Mouse (Mus musculus) telencephalon, adult 2 months (tissue): Measurements from ENCODE around the gene Arhgap35.

Source experiments
- DNase-seq: peaks from one replicate; pipeline ENCODE4 v3.0.0-alpha.2; 2011; ENCODE audit warnings: low read depth, low spot score

The Arhgap35 gene

GRCm38 (mm10) chr7:16525448-16525847 lies 89.3 kb downstream of the Arhgap35 start:
- DNase-seq, result no peak

- DNase-seq, result no peak
These were observed 90.5 kb downstream of the Arhgap35 start for GRCm38 (mm10) chr7:16524308-16524707.

- DNase-seq, result no peak
These were observed 95.5 kb downstream of the Arhgap35 start for GRCm38 (mm10) chr7:16519310-16519709.

- no peak for DNase-seq
These were observed 97.6 kb downstream of the Arhgap35 start for GRCm38 (mm10) chr7:16517198-16517597.

GRCm38 (mm10) chr7:16507284-16507683 lies 107.5 kb downstream of the Arhgap35 start:
- DNase-seq, result no peak

- DNase-seq, result no peak
These were observed 109.6 kb downstream of the Arhgap35 start for GRCm38 (mm10) chr7:16505226-16505593.

- no peak for DNase-seq
These were observed 110.1 kb downstream of the Arhgap35 start for GRCm38 (mm10) chr7:16504573-16505225.

GRCm38 (mm10) chr7:16501571-16501970 lies 113.2 kb downstream of the Arhgap35 start:
- DNase-seq, result no peak

GRCm38 (mm10) chr7:16499671-16500104 lies 115.1 kb downstream of the Arhgap35 start:
- no peak for DNase-seq

- no peak for DNase-seq
These were observed 118.5 kb downstream of the Arhgap35 start for GRCm38 (mm10) chr7:16496260-16496659.

GRCm38 (mm10) chr7:16493361-16493760 lies 121.4 kb downstream of the Arhgap35 start:
- no peak for DNase-seq

GRCm38 (mm10) chr7:16492211-16492610 lies 122.6 kb downstream of the Arhgap35 start:
- no peak for DNase-seq

GRCm38 (mm10) chr7:16491759-16492158 lies 123.0 kb downstream of the Arhgap35 start:
- DNase-seq, result no peak

- DNase-seq, result no peak
These were observed 124.8 kb downstream of the Arhgap35 start for GRCm38 (mm10) chr7:16489948-16490347.

GRCm38 (mm10) chr7:16488816-16489215 lies 126.0 kb downstream of the Arhgap35 start:
- no peak for DNase-seq

GRCm38 (mm10) chr7:16477628-16478027 lies 137.2 kb downstream of the Arhgap35 start, which contains the start of gene Npas1:
TSS of gene Npas1 (minus strand) at chr7:16477728.
- no peak for DNase-seq

- no peak for DNase-seq
These were observed 138.2 kb downstream of the Arhgap35 start for GRCm38 (mm10) chr7:16476600-16476989.

GRCm38 (mm10) chr7:16475764-16476599 lies 138.8 kb downstream of the Arhgap35 start:
- no peak for DNase-seq

- no peak for DNase-seq
These were observed 139.5 kb downstream of the Arhgap35 start for GRCm38 (mm10) chr7:16475321-16475720.

GRCm38 (mm10) chr7:16474445-16474844 lies 140.3 kb downstream of the Arhgap35 start:
- no peak for DNase-seq

GRCm38 (mm10) chr7:16473847-16474246 lies 140.9 kb downstream of the Arhgap35 start:
- DNase-seq, result no peak

GRCm38 (mm10) chr7:16472116-16472709 lies 142.6 kb downstream of the Arhgap35 start:
- DNase-seq, result no peak
